Mouse (Mus musculus) left cerebral cortex, adult 18-20 months (tissue): ENCODE results near the gene Cfb. TPM values are rescaled to one million over a fixed set of nuclear protein-coding genes. Genes with fewer than 3 reads are reported as not detected.

Experiments
- DNase-seq, 2 experiments: peaks; one replicate each; pipeline ENCODE4 v3.0.0; 2021 to 2022; ENCODE audit warnings: low spot score in 2 of 2, mixed read lengths in 1 of 2
- total RNA-seq, 2 experiments: library from RNA; stranded (reverse); gene quantifications; 2 replicates each; pipeline ENCODE4 v1.2.3; 2021

The Cfb gene
- total RNA-seq, 2 experiments from 2014 or later: 0.16 to 0.26 TPM

GRCm38 (mm10) chr17:34885615-34886014 is 23.3 kb upstream of the Cfb start:
- no peak for DNase-seq

- DNase-seq: no peak
Observed at GRCm38 (mm10) chr17:34884704-34885103, 22.4 kb upstream of the Cfb start.

- DNase-seq: no peak
Observed at GRCm38 (mm10) chr17:34883332-34883731, 21.0 kb upstream of the Cfb start.

GRCm38 (mm10) chr17:34881683-34882310 is 19.5 kb upstream of the Cfb start, which contains the start of gene Gm20547:
TSS of gene Gm20547 (minus strand) at chr17:34882042.
- DNase-seq: no peak

GRCm38 (mm10) chr17:34881166-34881565 is 18.8 kb upstream of the Cfb start:
- no peak for DNase-seq

- DNase-seq: no peak
Observed at GRCm38 (mm10) chr17:34879336-34879879, 17.1 kb upstream of the Cfb start, which contains the start of gene Zbtb12. TSS of gene Zbtb12 (plus strand) at chr17:34879483.

GRCm38 (mm10) chr17:34874321-34874720 is 12.0 kb upstream of the Cfb start:
- DNase-seq: no peak

- DNase-seq: no peak
Observed at GRCm38 (mm10) chr17:34865981-34866380, 3.7 kb upstream of the Cfb start.

- no peak for DNase-seq
Observed at GRCm38 (mm10) chr17:34861704-34862415, 458 bp downstream of the Cfb start.

- DNase-seq: no peak
Observed at GRCm38 (mm10) chr17:34860514-34860913, 1.8 kb downstream of the Cfb start.

GRCm38 (mm10) chr17:34858670-34859069 is 3.6 kb downstream of the Cfb start:
- no peak for DNase-seq

- peak; percentile 17 to 42 for DNase-seq
Observed at GRCm38 (mm10) chr17:34855825-34856224, 6.5 kb downstream of the Cfb start.

GRCm38 (mm10) chr17:34854761-34855160 is 7.6 kb downstream of the Cfb start:
- no peak for DNase-seq

GRCm38 (mm10) chr17:34853511-34853910 is 8.8 kb downstream of the Cfb start:
- no peak for DNase-seq

GRCm38 (mm10) chr17:34850517-34851125 is 11.7 kb downstream of the Cfb start:
- no peak for DNase-seq

GRCm38 (mm10) chr17:34849722-34850516 is 12.4 kb downstream of the Cfb start, which contains the start of the genes Skiv2l and Nelfe:
TSS of gene Skiv2l (minus strand) at chr17:34850210.
TSS of gene Nelfe (plus strand) at chr17:34850391.
- DNase-seq: peak; percentile 98 to 99

GRCm38 (mm10) chr17:34847615-34848014 is 14.7 kb downstream of the Cfb start:
- no peak for DNase-seq

- no peak for DNase-seq
Observed at GRCm38 (mm10) chr17:34847192-34847591, 15.1 kb downstream of the Cfb start.

- DNase-seq: no peak
Observed at GRCm38 (mm10) chr17:34844884-34845283, 17.4 kb downstream of the Cfb start.

- no peak for DNase-seq
Observed at GRCm38 (mm10) chr17:34840736-34841307, 21.5 kb downstream of the Cfb start.

- DNase-seq: no peak
Observed at GRCm38 (mm10) chr17:34838785-34839184, 23.5 kb downstream of the Cfb start.
